Mouse (Mus musculus): Measurements from ENCODE around the gene Mef2a. TPM values are rescaled to one million over a fixed set of nuclear protein-coding genes. Genes with fewer than 3 reads are reported as not detected.

Gene Mef2a
- total RNA-seq (2023): 68.0 TPM

GRCm38 (mm10) chr7:67372729-67373583, at the start of gene Mef2a:
TSS of gene Mef2a (minus strand) at chr7:67372858.

GRCm38 (mm10) chr7:67222220-67222862, 150.3 kb downstream of the Mef2a start, which contains the start of gene Lysmd4:
TSS of gene Lysmd4 (plus strand) at chr7:67222544.

Other genes starting within 250 kb of the Mef2a start
- 7.2 TPM for gene Lysmd4, start 150.3 kb downstream of the Mef2a start, total RNA-seq (2023)

Measured in CD4-positive naive resting alpha-beta T cell, adult 57 days (primary cell).